ENCODE assay signal across 7 mouse cellular contexts in genomic region chr11:3162236-3162897, GRCm38 (mm10). TPM values are rescaled to one million over a fixed set of nuclear protein-coding genes. Genes with fewer than 3 reads are reported as not detected.
A peak's percentile ranks its signal among the peaks of the same experiment; 100 is the strongest.
DNase-seq lines count a peak whose midpoint lies in the region; ATAC-seq and TF ChIP-seq lines count a peak whose summit lies in the region.
"Not testable (repeated sequence)": the region's sequence is repeated elsewhere in the genome, so short reads cannot be mapped to it uniquely, and the experiment has no call there.

No protein-coding gene starts in this region.

- intact Hi-C loops in heart, postnatal 10 days (cut with DNase I), result not testable (repeated sequence)

- TF ChIP-seq CTCF in liver, adult 2 months (IDR thresholded peaks at IDR 0.05; ENCODE audit: low read depth, low read length), result not testable (repeated sequence)

- peak; percentile 50 for DNase-seq in cerebellum, adult 8-10 months
- DNase-seq in heart, postnatal 10 days, result peak; percentile 63 to 66
- peak; percentile 72 for DNase-seq in liver, adult 2 months (ENCODE audit: extremely low read depth, low read depth, low spot score)
- DNase-seq in spleen, postnatal 36 days (ENCODE audit: low spot score in 2 of 2), result peak; percentile 68 to 72

- not testable (repeated sequence) for H3K9ac ChIP-seq in kidney, embryonic 16.5 days (replicated peaks; ENCODE audit: low read length); liver, adult 2 months (ENCODE audit: low read depth, low read length); midbrain, embryonic 15.5 days

- H3K27me3 ChIP-seq in kidney, embryonic 16.5 days (ENCODE audit: insufficient read depth, low read length); liver, adult 2 months (ENCODE audit: control insufficient read depth, insufficient read depth, low read length); midbrain, embryonic 15.5 days (replicated peaks): not testable (repeated sequence)

- not testable (repeated sequence) for H3K79me2 ChIP-seq in liver, adult 2 months (ENCODE audit: control insufficient read depth, insufficient read depth, low read length)

- not testable (repeated sequence) for H3K9me3 ChIP-seq in kidney, embryonic 16.5 days (ENCODE audit: low read length)
- H3K9me3 ChIP-seq in midbrain, embryonic 15.5 days, result peaks cover 19% of the 10 kb centered on the region

- not testable (repeated sequence) for TF ChIP-seq POLR2A in liver, adult 2 months (IDR thresholded peaks at IDR 0.05; ENCODE audit: extremely low read depth, insufficient read depth, low read length)

- not testable (repeated sequence) for H3K4me1 ChIP-seq in kidney, embryonic 16.5 days (ENCODE audit: insufficient read depth, low read length); liver, adult 2 months (ENCODE audit: control insufficient read depth, insufficient read depth, low read length); midbrain, embryonic 15.5 days

- not testable (repeated sequence) for H3K4me3 ChIP-seq in kidney, embryonic 16.5 days (ENCODE audit: low read length); liver, adult 2 months (ENCODE audit: insufficient read depth, low read depth, low read length); midbrain, embryonic 15.5 days

- not testable (repeated sequence) for H3K27ac ChIP-seq in kidney, embryonic 16.5 days (ENCODE audit: low read length); liver, adult 2 months (replicated peaks; ENCODE audit: insufficient read depth, low read depth, low read length); midbrain, embryonic 15.5 days

- not testable (repeated sequence) for H3K4me2 ChIP-seq in kidney, embryonic 16.5 days (replicated peaks; ENCODE audit: low read depth, low read length); midbrain, embryonic 15.5 days

- ATAC-seq in frontal cortex, adult (ENCODE audit: low TSS enrichment), result 0 out of 2 replicates have a peak, but pooled peaks have one; percentile 4
- ATAC-seq in kidney, embryonic 16.5 days (ENCODE audit: low FRiP score, low TSS enrichment), result peak; percentile 44
- ATAC-seq in midbrain, embryonic 15.5 days (replicated peaks), result peak; percentile 40

- not testable (repeated sequence) for H3K36me3 ChIP-seq in kidney, embryonic 16.5 days (ENCODE audit: insufficient read depth, low read length); liver, adult 2 months (ENCODE audit: control insufficient read depth, insufficient read depth, low read length); midbrain, embryonic 15.5 days (replicated peaks)

- WGBS in kidney, embryonic 16.5 days, result 56% methylated on average over 5 of the region's 5 CpGs
- 44% methylated on average over 5 of the region's 5 CpGs for WGBS in liver, adult 2 months
- WGBS in midbrain, embryonic 15.5 days, result 66% methylated on average over 5 of the region's 5 CpGs

RNA-seq across cellular contexts. Expression of gene Sfi1, which starts 30.9 kb away (rescaled TPM):
- total RNA-seq in heart, postnatal 10 days (2021), result 10 to 100 TPM; 27.5 to 28.7 TPM
- polyA plus RNA-seq in kidney, embryonic 16.5 days (2015; fragmentation: Nextera tagmentation; extraction: Ambion mirVana), result 15.2 and 20.7 TPM in 2 replicates
- 11.3 and 12.4 TPM in 2 replicates for total RNA-seq in liver, adult 2 months (2014; rRNA removed)
- polyA plus RNA-seq in liver, adult 2 months (2012; rRNA removed), result 9.9 and 12.4 TPM in 2 replicates
- polyA plus RNA-seq in midbrain, embryonic 15.5 days (2015; fragmentation: Nextera tagmentation; extraction: Ambion mirVana), result 15.5 and 20.6 TPM in 2 replicates

RNA-seq across cellular contexts. Expression of gene Eif4enif1, which starts 39.8 kb away (rescaled TPM):
- 10 to 100 TPM; 53.7 to 60.1 TPM for total RNA-seq in heart, postnatal 10 days (2021)
- 47.8 and 49.5 TPM in 2 replicates for polyA plus RNA-seq in kidney, embryonic 16.5 days (2015; fragmentation: Nextera tagmentation; extraction: Ambion mirVana)
- total RNA-seq in liver, adult 2 months (2014; rRNA removed), result 14.1 and 15.2 TPM in 2 replicates
- 14.1 and 17.2 TPM in 2 replicates for polyA plus RNA-seq in liver, adult 2 months (2012; rRNA removed)
- 63.7 and 66.0 TPM in 2 replicates for polyA plus RNA-seq in midbrain, embryonic 15.5 days (2015; fragmentation: Nextera tagmentation; extraction: Ambion mirVana)
